Mouse (Mus musculus) myocyte (in vitro differentiated cells): ENCODE measurements around the gene Rassf4.
A peak's percentile ranks its signal among the peaks of the same experiment; 100 is the strongest.

ENCODE experiments used
- CEBPB ChIP-seq: IDR thresholded peaks from 2 replicates; pipeline ENCODE4 v1.6.1; 2011; ENCODE audit warnings: mild to moderate bottlenecking, moderate library complexity; ENCODE audit not compliant: poor library complexity, insufficient read depth, severe bottlenecking
- MYOD1 ChIP-seq, 3 experiments: IDR thresholded peaks; one replicate each; pipeline ENCODE4 v1.6.1; 2011; ENCODE audit warnings: control low read depth in 2 of 3, low read depth in 2 of 3, mild to moderate bottlenecking in 2 of 3, moderate library complexity in 1 of 3; ENCODE audit not compliant: insufficient read length in 2 of 3, control insufficient read depth in 1 of 3
- POLR2A ChIP-seq: IDR thresholded peaks from one replicate; pipeline ENCODE4 v1.6.1; 2011; ENCODE audit warnings: low read depth, mild to moderate bottlenecking, control low read depth, moderate library complexity; ENCODE audit not compliant: insufficient read length
- POLR2AphosphoS2 ChIP-seq: IDR thresholded peaks from one replicate; pipeline ENCODE4 v1.6.1; 2011; ENCODE audit warnings: low read depth, control low read depth; ENCODE audit not compliant: insufficient read length
- TCF12 ChIP-seq: IDR thresholded peaks from one replicate; pipeline ENCODE4 v1.6.1; 2011; ENCODE audit warnings: mild to moderate bottlenecking, control low read depth; ENCODE audit not compliant: poor library complexity, insufficient read depth, severe bottlenecking
- TCF3 ChIP-seq: IDR thresholded peaks from one replicate; pipeline ENCODE4 v1.6.1; 2011; ENCODE audit warnings: low read depth, control low read depth; ENCODE audit not compliant: insufficient read length
- USF1 ChIP-seq: IDR thresholded peaks from one replicate; pipeline ENCODE4 v1.6.1; 2011; ENCODE audit warnings: low read depth, mild to moderate bottlenecking, control low read depth, moderate library complexity

GRCm38 (mm10) chr6:116628539-116629171 lies 45.1 kb downstream of the Rassf4 start, which contains the start of gene Zfp422:
- TF ChIP-seq POLR2A (peak; percentile 80), CEBPB (no peak), TCF12 (no peak), POLR2AphosphoS2 (peak; percentile 43), TCF3 (no peak), USF1 (no peak), MYOD1 (IDR thresholded peaks at IDR 0.05; ENCODE audit: control insufficient read depth in 1 of 3, insufficient read length in 2 of 3, low read depth in 2 of 3) (no peak)
